Mouse (Mus musculus): ENCODE data around the gene Tfdp1. TPM values are rescaled to one million over a fixed set of nuclear protein-coding genes. Genes with fewer than 3 reads are reported as not detected.

The Tfdp1 gene
- polyA plus RNA-seq, 1 experiment from 2014 or later = 111 TPM

- no peaks in the 10 kb centered on the region for H3K4me1 ChIP-seq (replicated peaks)
- H3K27me3 ChIP-seq = no peaks in the 10 kb centered on the region
- H3K4me3 ChIP-seq (replicated peaks) = no peak within 1 kb of the TSS
- H3K27ac ChIP-seq = no peak within 1 kb of the TSS
- no peaks in the 10 kb centered on the region for H3K9me3 ChIP-seq
- H3K36me3 ChIP-seq = no peaks in the 10 kb centered on the region
- H3K9ac ChIP-seq (replicated peaks) = no peak within 1 kb of the TSS
- WGBS = 82% methylated on average over 5 of the region's 5 CpGs
- ATAC-seq = no peak
- H3K4me2 ChIP-seq (replicated peaks) = no peak within 1 kb of the TSS
Measured at GRCm38 (mm10) chr8:13396725-13397124, 58.2 kb downstream of the Tfdp1 start, which contains the start of gene Atp4b. TSS of gene Atp4b (minus strand) at chr8:13396825.

- no peak for ATAC-seq
Measured at GRCm38 (mm10) chr8:13403517-13403916, 65.0 kb downstream of the Tfdp1 start.

GRCm38 (mm10) chr8:13404666-13405131, 66.1 kb downstream of the Tfdp1 start, which contains the start of gene Grk1:
TSS of gene Grk1 (plus strand) at chr8:13405081.
- no peak within 1 kb of the TSS for H3K4me3 ChIP-seq (replicated peaks)
- no peak within 1 kb of the TSS for H3K4me2 ChIP-seq (replicated peaks)
- no peaks in the 10 kb centered on the region for H3K27me3 ChIP-seq
- H3K9ac ChIP-seq (replicated peaks) = no peak within 1 kb of the TSS
- H3K36me3 ChIP-seq = no peaks in the 10 kb centered on the region
- no peaks in the 10 kb centered on the region for H3K9me3 ChIP-seq
- ATAC-seq = no peak
- no peaks in the 10 kb centered on the region for H3K4me1 ChIP-seq (replicated peaks)
- WGBS = 79% methylated on average over 5 of the region's 5 CpGs
- H3K27ac ChIP-seq = no peak within 1 kb of the TSS

More at GRCm38 (mm10) chr8:13403517-13403916, 65.0 kb downstream of the Tfdp1 start:
- Histone ChIP-seq H3K9me3 (no peaks in the 10 kb centered on the region), H3K4me2 (replicated peaks) (no peak overlapping the region), H3K27me3 (no peaks in the 10 kb centered on the region), H3K27ac (no peak overlapping the region), H3K4me1 (replicated peaks) (no peaks in the 10 kb centered on the region), H3K36me3 (no peaks in the 10 kb centered on the region), H3K4me3 (replicated peaks) (no peak overlapping the region), H3K9ac (replicated peaks) (no peak overlapping the region)
- WGBS = 79% methylated on average over 6 of the region's 6 CpGs

- WGBS = 55% methylated on average over 5 of the region's 5 CpGs
- H3K9ac ChIP-seq (replicated peaks) = no peak overlapping the region
- no peaks in the 10 kb centered on the region for H3K36me3 ChIP-seq
- no peak overlapping the region for H3K4me2 ChIP-seq (replicated peaks)
- H3K4me3 ChIP-seq (replicated peaks) = no peak overlapping the region
- ATAC-seq = no peak
- H3K4me1 ChIP-seq (replicated peaks) = no peaks in the 10 kb centered on the region
- no peak overlapping the region for H3K27ac ChIP-seq
- H3K9me3 ChIP-seq = no peaks in the 10 kb centered on the region
- no peaks in the 10 kb centered on the region for H3K27me3 ChIP-seq
Measured at GRCm38 (mm10) chr8:13406011-13406410, 67.5 kb downstream of the Tfdp1 start.

DNA sequence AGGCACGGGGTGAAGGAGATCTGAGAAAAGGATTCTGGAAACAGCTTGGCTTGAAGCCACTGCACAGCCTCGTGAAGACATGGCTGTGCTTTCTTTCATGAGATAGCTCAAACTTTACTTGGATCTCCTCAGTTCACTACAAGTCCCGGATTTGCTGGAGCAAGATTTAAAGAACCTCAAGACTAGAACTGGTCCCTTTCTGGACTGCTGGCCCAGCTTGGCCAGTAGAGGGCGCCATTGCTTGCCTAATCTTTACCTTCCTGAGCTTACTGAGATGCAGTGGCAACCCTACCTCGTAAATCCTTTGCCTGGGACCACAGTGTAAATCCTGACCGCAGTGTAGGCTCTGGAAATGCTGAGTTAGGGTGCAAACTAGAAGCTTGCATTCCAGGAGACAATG, 73.0 kb downstream of the Tfdp1 start:
- Histone ChIP-seq H3K4me2 (replicated peaks) (no peak overlapping the region), H3K9ac (replicated peaks) (no peak overlapping the region), H3K27ac (no peak overlapping the region), H3K9me3 (no peaks in the 10 kb centered on the region), H3K4me3 (replicated peaks) (no peak overlapping the region), H3K36me3 (no peaks in the 10 kb centered on the region), H3K27me3 (no peaks in the 10 kb centered on the region), H3K4me1 (replicated peaks) (no peaks in the 10 kb centered on the region)
- 30% methylated on average over 6 of the region's 6 CpGs for WGBS
- peak; percentile 58; the same call in 1 of the 2 replicates for ATAC-seq

GRCm38 (mm10) chr8:13412891-13413558, 74.5 kb downstream of the Tfdp1 start:
- ATAC-seq = peak; percentile 43; the same call in 1 of the 2 replicates
- 64% methylated on average over 13 of the region's 13 CpGs for WGBS

DNA sequence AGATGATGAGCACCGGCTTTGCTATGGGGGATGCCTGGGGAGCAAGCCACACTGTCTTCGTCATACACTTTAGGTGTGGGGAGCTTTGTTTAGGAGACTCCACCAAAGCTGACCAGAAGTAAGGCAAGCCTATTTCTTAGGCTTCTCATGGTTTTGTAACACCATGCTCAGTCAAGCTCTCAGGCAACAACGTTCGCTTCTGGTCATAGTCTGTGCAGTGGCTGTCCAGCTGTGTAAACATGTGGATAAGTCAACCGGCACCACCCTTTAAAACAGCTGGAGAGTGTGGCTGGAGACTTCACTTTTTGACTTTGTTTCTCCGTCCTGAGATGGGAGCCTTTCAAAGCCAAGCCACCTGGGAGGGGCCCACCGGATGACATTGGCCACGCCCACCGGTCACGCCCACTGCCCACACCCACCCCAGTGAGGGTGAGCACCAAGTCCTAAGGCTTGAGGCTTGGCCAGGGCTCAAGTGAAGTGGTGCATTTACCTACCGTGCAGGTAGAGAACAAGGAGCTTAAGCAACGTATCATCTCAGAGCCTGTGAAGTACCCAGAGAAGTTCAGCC, 75.4 kb downstream of the Tfdp1 start:
- 58% methylated on average over 12 of the region's 12 CpGs for WGBS
- Histone ChIP-seq H3K9me3 (no peaks in the 10 kb centered on the region), H3K27me3 (no peaks in the 10 kb centered on the region), H3K9ac (replicated peaks) (no peak overlapping the region), H3K36me3 (no peaks in the 10 kb centered on the region), H3K4me1 (replicated peaks) (no peaks in the 10 kb centered on the region), H3K4me2 (replicated peaks) (no peak overlapping the region), H3K27ac (no peak overlapping the region), H3K4me3 (replicated peaks) (no peak overlapping the region)
- ATAC-seq = no peak

More at GRCm38 (mm10) chr8:13412891-13413558, 74.5 kb downstream of the Tfdp1 start:
- Histone ChIP-seq H3K36me3 (no peaks in the 10 kb centered on the region), H3K27ac (no peak overlapping the region), H3K4me1 (replicated peaks) (no peaks in the 10 kb centered on the region), H3K9ac (replicated peaks) (no peak overlapping the region), H3K4me2 (replicated peaks) (no peak overlapping the region), H3K27me3 (no peaks in the 10 kb centered on the region), H3K9me3 (no peaks in the 10 kb centered on the region), H3K4me3 (replicated peaks) (no peak overlapping the region)

DNA sequence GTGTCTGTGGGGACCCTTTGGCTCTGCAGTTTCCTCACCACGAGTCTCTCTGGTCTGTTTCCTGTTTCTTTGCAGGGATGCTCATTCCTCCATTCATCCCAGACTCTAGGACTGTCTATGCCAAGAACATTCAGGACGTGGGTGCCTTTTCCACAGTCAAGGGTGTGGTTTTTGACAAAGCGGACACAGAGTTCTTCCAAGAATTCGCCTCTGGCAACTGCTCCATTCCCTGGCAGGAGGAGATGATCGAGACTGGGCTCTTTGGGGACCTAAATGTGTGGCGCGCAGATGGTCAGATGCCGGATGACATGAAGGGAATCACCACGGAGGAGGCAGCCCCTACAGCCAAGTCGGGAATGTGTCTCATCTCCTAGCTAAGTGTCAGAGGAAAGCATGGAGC, 77.3 kb downstream of the Tfdp1 start:
- no peak overlapping the region for H3K9ac ChIP-seq (replicated peaks)
- WGBS = 79% methylated on average over 10 of the region's 10 CpGs
- no peak overlapping the region for H3K4me3 ChIP-seq (replicated peaks)
- H3K36me3 ChIP-seq = no peaks in the 10 kb centered on the region
- ATAC-seq = no peak
- no peaks in the 10 kb centered on the region for H3K9me3 ChIP-seq
- no peaks in the 10 kb centered on the region for H3K27me3 ChIP-seq
- no peak overlapping the region for H3K4me2 ChIP-seq (replicated peaks)
- no peaks in the 10 kb centered on the region for H3K4me1 ChIP-seq (replicated peaks)
- H3K27ac ChIP-seq = no peak overlapping the region

GRCm38 (mm10) chr8:13419111-13419639, 80.6 kb downstream of the Tfdp1 start:
- Histone ChIP-seq H3K4me3 (replicated peaks) (no peak overlapping the region), H3K4me2 (replicated peaks) (no peak overlapping the region), H3K9ac (replicated peaks) (no peak overlapping the region), H3K36me3 (no peaks in the 10 kb centered on the region), H3K9me3 (no peaks in the 10 kb centered on the region), H3K27ac (no peak overlapping the region), H3K27me3 (no peaks in the 10 kb centered on the region), H3K4me1 (replicated peaks) (no peaks in the 10 kb centered on the region)
- WGBS = 75% methylated on average over 2 of the region's 2 CpGs
- ATAC-seq = no peak

GRCm38 (mm10) chr8:13420970-13421369, 82.4 kb downstream of the Tfdp1 start:
- H3K36me3 ChIP-seq = no peaks in the 10 kb centered on the region
- no peak overlapping the region for H3K4me3 ChIP-seq (replicated peaks)
- H3K27me3 ChIP-seq = no peaks in the 10 kb centered on the region
- no peak overlapping the region for H3K4me2 ChIP-seq (replicated peaks)
- no peaks in the 10 kb centered on the region for H3K4me1 ChIP-seq (replicated peaks)
- no peak overlapping the region for H3K27ac ChIP-seq
- H3K9ac ChIP-seq (replicated peaks) = no peak overlapping the region
- 96% methylated on average over 6 of the region's 6 CpGs for WGBS
- no peak for ATAC-seq
- H3K9me3 ChIP-seq = no peaks in the 10 kb centered on the region

DNA sequence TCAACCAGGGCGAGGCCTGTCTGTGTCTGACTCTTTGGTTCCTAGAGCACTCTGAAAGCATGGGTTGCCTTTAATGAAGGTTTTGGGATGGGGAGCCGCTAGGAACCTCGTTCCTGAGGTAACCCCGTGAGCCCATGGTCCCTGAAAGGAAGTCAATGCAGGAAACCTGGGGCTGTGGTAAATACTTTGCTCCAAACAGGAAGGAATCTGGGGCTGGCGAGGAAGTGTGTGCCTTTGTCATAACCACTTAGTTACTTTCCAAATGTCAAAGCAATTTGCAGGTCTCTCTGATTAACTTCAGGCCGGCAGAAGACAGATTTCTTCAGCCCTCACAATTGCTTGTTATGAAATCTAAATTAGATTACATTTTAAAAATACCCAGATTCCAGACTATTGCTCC, 88.8 kb downstream of the Tfdp1 start:
- ATAC-seq = no peak
- WGBS = 83% methylated on average over 6 of the region's 6 CpGs

More for the DNA sequence above, 88.8 kb downstream of the Tfdp1 start:
- no peak overlapping the region for H3K4me3 ChIP-seq (replicated peaks)
- no peaks in the 10 kb centered on the region for H3K27me3 ChIP-seq
- no peak overlapping the region for H3K9ac ChIP-seq (replicated peaks)
- no peaks in the 10 kb centered on the region for H3K36me3 ChIP-seq
- H3K27ac ChIP-seq = no peak overlapping the region
- H3K4me1 ChIP-seq (replicated peaks) = no peaks in the 10 kb centered on the region
- no peak overlapping the region for H3K4me2 ChIP-seq (replicated peaks)
- no peaks in the 10 kb centered on the region for H3K9me3 ChIP-seq

Measured in midbrain, embryonic 13.5 days (tissue).